15 mouse cellular contexts compared by ENCODE assay signal in the genomic region with DNA sequence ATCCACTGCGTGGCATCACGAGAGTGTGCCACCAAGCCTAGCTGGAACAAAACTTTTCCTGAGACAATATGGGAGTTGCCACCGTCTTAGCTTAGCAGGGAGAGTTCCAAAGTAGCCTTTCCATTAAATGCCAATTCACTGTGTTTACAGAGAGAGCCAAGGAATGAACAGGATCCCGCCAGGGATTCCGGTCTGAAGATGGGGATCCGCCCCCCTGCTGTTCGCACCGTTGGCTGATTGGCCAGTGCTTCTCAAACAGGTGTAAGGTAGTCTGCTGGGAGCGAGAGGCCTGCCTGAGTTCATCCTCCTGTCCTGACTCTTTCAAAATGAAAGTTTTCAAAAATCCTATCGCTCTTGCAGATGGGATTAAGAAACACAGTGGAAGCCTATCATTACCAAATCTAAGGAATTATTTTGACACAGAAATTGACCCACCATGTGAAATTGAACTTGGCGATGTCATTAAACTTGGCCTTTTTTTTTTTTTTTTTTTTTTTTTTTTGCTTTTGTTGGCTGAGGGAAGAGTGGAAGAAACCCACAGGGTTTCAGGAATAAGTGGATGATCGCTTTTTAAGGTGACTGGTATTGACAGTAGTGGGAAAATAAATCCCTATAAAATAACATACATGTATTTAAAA. TPM values are rescaled to one million over a fixed set of nuclear protein-coding genes. Genes with fewer than 3 reads are reported as not detected.
A peak's percentile ranks its signal among the peaks of the same experiment; 100 is the strongest.
DNase-seq lines count a peak whose midpoint lies in the region; ATAC-seq lines count a peak whose summit lies in the region.
"Had no signal": no experiment of that assay in that cellular context is flagged by ENCODE, and none has a peak within 500 bp of the region (broad histone marks: within the 10 kb centered on the region; RNA-seq: fewer than 3 reads in every experiment).

No protein-coding gene starts in this region.

- no peak for ATAC-seq in cerebellum, adult (ENCODE audit: insufficient number of reproducible peaks, low FRiP score, low TSS enrichment)
- ATAC-seq: forebrain, embryonic 13.5 days; intestine, embryonic 16.5 days; Patski had no signal

- peak; percentile 33 to 36 for DNase-seq in cerebellum, postnatal 14 days
- DNase-seq in testis, postnatal 10 days (ENCODE audit: low spot score), result peak; percentile 41
- DNase-seq in testis, postnatal 14 days (ENCODE audit: low spot score), result no peak
- DNase-seq in WW6 (ENCODE audit: low read depth, low spot score), result peak; percentile 42
- DNase-seq in adrenal gland, adult (ENCODE audit: inconsistent age in 2 of 2, low spot score in 1 of 2), result no peak
- DNase-seq in adrenal gland, postnatal 4 days (ENCODE audit: low spot score in 2 of 2), result no peak
- DNase-seq: adrenal gland, postnatal 14 days; gastrocnemius, adult 2 months; gastrocnemius, postnatal 25 days; heart, postnatal 36 days; kidney, adult 2 months had no signal

RNA-seq across cellular contexts. Expression of a gene that starts 30.8 kb away (rescaled TPM):
- 100 to 1,000 TPM in 1 of 2 experiments, 10 to 100 TPM in 1; 99.1 to 105 TPM for total RNA-seq in adrenal gland, postnatal 4 days (2021)

RNA-seq across cellular contexts. Expression of a gene that starts 54.3 kb away (rescaled TPM):
- total RNA-seq in adrenal gland, postnatal 4 days (2021), result 10 to 100 TPM; 25.0 to 27.4 TPM

Comparison
In these comparisons a context has a peak if more than half of its experiments do, and no peak if none do; other contexts are left out.
1. DNase-seq: peak in cerebellum, postnatal 14 days (2 of 2), testis, postnatal 10 days (single experiment) and WW6 (single experiment); none in testis, postnatal 14 days (single experiment), adrenal gland, adult (0 of 2) and adrenal gland, postnatal 4 days (0 of 2).